Mouse (Mus musculus) layer of hippocampus, adult 9-11 months (tissue): ENCODE results near the gene Sec24c.
"Not testable (repeated sequence)": the region's sequence is repeated elsewhere in the genome, so short reads cannot be mapped to it uniquely, and the experiment has no call there.

Experiments
- DNase-seq: peaks from one replicate; pipeline ENCODE4 v3.0.0; 2022

The Sec24c gene

GRCm38 (mm10) chr14:20700362-20700761, 26.3 kb downstream of the Sec24c start:
- no peak for DNase-seq

- DNase-seq = no peak
Measured at GRCm38 (mm10) chr14:20701554-20701953, 27.4 kb downstream of the Sec24c start.

- DNase-seq = no peak
Measured at GRCm38 (mm10) chr14:20702096-20702740, 28.1 kb downstream of the Sec24c start.

- peak; percentile 88 for DNase-seq
Measured at GRCm38 (mm10) chr14:20702741-20703381, 28.8 kb downstream of the Sec24c start, which contains the start of gene Chchd1. Gene Chchd1, plus strand, starts transcription at chr14:20703006.

- not testable (repeated sequence) for DNase-seq
Measured at GRCm38 (mm10) chr14:20703461-20703860, 29.4 kb downstream of the Sec24c start.

GRCm38 (mm10) chr14:20707201-20708190, 33.4 kb downstream of the Sec24c start, which contains the start of gene Zswim8:
Gene Zswim8, plus strand, starts transcription at chr14:20707552.
- peak; percentile 90 for DNase-seq

- DNase-seq = no peak
Measured at GRCm38 (mm10) chr14:20708239-20708638, 34.1 kb downstream of the Sec24c start.

- DNase-seq = no peak
Measured at GRCm38 (mm10) chr14:20713832-20714231, 39.7 kb downstream of the Sec24c start.

- no peak for DNase-seq
Measured at GRCm38 (mm10) chr14:20718443-20718842, 44.3 kb downstream of the Sec24c start.

GRCm38 (mm10) chr14:20719767-20720166, 45.7 kb downstream of the Sec24c start:
- no peak for DNase-seq

GRCm38 (mm10) chr14:20721371-20721770, 47.3 kb downstream of the Sec24c start:
- DNase-seq = no peak

- DNase-seq = no peak
Measured at GRCm38 (mm10) chr14:20723006-20723405, 48.9 kb downstream of the Sec24c start.

GRCm38 (mm10) chr14:20724043-20724442, 49.9 kb downstream of the Sec24c start:
- no peak for DNase-seq

- DNase-seq = no peak
Measured at GRCm38 (mm10) chr14:20725660-20726339, 51.7 kb downstream of the Sec24c start.

- DNase-seq = no peak
Measured at GRCm38 (mm10) chr14:20729871-20730270, 55.8 kb downstream of the Sec24c start.

- DNase-seq = no peak
Measured at GRCm38 (mm10) chr14:20730853-20731602, 56.9 kb downstream of the Sec24c start.

GRCm38 (mm10) chr14:20733041-20733951, 59.2 kb downstream of the Sec24c start:
- DNase-seq = no peak

- peak; percentile 85 for DNase-seq
Measured at GRCm38 (mm10) chr14:20733952-20734774, 60.1 kb downstream of the Sec24c start, which contains the start of gene Ndst2. Gene Ndst2, minus strand, starts transcription at chr14:20734562.

GRCm38 (mm10) chr14:20735052-20735451, 60.9 kb downstream of the Sec24c start:
- no peak for DNase-seq
